Mouse (Mus musculus) forebrain, embryonic 13.5 days (tissue): Measurements from ENCODE around the gene Thbs4. TPM values are rescaled to one million over a fixed set of nuclear protein-coding genes. Genes with fewer than 3 reads are reported as not detected.
"Not testable (repeated sequence)": the region's sequence is repeated elsewhere in the genome, so short reads cannot be mapped to it uniquely, and the experiment has no call there.

Experiments used
- ATAC-seq: fragments of 200-750 bp; cut with Nextera tagmentation; 2 replicates; pipeline ENCODE4 v1.8.0; 2017
- H3K27ac ChIP-seq: fragments of 300-500 bp; sonication (generic); 2 replicates; pipeline ENCODE4 v1.5.1; 2015; ENCODE audit warnings: inconsistent platforms, mild to moderate bottlenecking, moderate library complexity
- H3K27me3 ChIP-seq: fragments of 300-500 bp; sonication (generic); 2 replicates; pipeline ENCODE4 v1.6.1; 2015; ENCODE audit warnings: mild to moderate bottlenecking, inconsistent platforms
- H3K36me3 ChIP-seq: fragments of 300-500 bp; sonication (generic); 2 replicates; pipeline ENCODE4 v1.6.1; 2015; ENCODE audit warnings: mild to moderate bottlenecking, inconsistent platforms; ENCODE audit not compliant: poor library complexity, severe bottlenecking
- H3K4me1 ChIP-seq: fragments of 300-500 bp; sonication (generic); 2 replicates; pipeline ENCODE4 v1.6.1; 2015; ENCODE audit warnings: inconsistent platforms
- H3K4me2 ChIP-seq: fragments of 300-500 bp; sonication (generic); 2 replicates; pipeline ENCODE4 v1.6.1; 2015; ENCODE audit warnings: inconsistent platforms, mild to moderate bottlenecking, moderate library complexity
- H3K4me3 ChIP-seq: fragments of 300-500 bp; sonication (generic); 2 replicates; pipeline ENCODE4 v1.5.1; 2015; ENCODE audit warnings: mild to moderate bottlenecking, inconsistent platforms
- H3K9ac ChIP-seq: fragments of 300-500 bp; sonication (generic); 2 replicates; pipeline ENCODE4 v1.6.1; 2015; ENCODE audit warnings: mild to moderate bottlenecking, inconsistent platforms
- H3K9me3 ChIP-seq: fragments of 300-500 bp; sonication (generic); replicated peaks from 2 replicates; pipeline ENCODE4 v1.6.1; 2016; ENCODE audit warnings: inconsistent platforms
- WGBS: fragments of 180-500 bp; shearing (Covaris S2); methylation state at CpG from one replicate; pipeline ENCODE4 v1.1.7; 2015; 5-methylcytosine and 5-hydroxymethylcytosine counted together
- polyA plus RNA-seq: library from polyadenylated mRNA; unstranded; fragments of >200 nt; fragmentation: Nextera tagmentation; extraction: Ambion mirVana; gene quantifications from 2 replicates; pipeline ENCODE4 v1.2.1, GENCODE M21; 2015

Thbs4 gene
- 1.2 and 1.4 TPM in 2 replicates for polyA plus RNA-seq

DNA sequence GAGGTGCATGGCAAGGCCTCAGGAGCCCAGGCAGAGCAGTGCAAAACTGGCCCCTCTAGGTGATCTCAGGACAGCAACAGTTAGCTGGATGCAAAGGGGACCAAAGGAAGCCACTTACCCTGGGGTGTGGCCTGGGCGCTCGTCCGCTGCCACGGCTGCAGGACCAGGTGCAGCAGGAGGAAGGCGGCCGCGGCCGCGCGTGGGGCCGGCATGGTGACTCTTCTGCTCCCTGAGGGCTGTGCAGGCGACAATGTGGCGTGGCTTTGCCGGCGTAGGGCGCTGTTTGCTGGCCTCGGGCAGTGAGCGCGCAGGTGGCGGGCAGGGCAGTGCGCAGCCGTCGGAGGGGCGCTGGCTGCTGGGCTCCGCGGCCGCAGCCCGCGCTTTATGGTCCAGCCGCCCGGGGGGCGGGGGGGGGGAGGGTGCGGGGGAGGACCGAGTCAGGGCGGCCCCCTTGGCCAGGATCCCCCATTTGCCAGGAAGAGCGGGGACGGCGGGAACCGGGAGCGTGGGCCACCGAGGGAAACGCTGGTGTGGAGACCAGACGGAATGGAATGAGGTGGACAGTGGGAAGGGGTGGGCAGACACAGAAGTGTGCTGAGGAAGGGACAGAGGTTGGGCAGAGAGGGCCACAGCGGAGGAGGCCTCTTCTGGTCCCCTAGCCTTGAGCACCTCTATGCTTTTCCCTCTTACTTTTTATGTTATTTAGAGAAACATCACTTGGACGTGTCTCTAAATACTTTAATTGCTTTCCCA lies at the start of gene Thbs4:
Gene Thbs4, minus strand, starts transcription at position 357 of the 753 bp plus-strand sequence.
- Histone ChIP-seq H3K4me1 (peaks cover 5% of the 10 kb centered on the region; the same call in 1 of the 2 replicates), H3K27ac (no peak within 1 kb of the TSS), H3K9ac (peak within 1 kb of the TSS; percentile 59), H3K36me3 (no peaks in the 10 kb centered on the region), H3K4me3 (peak within 1 kb of the TSS; percentile 37), H3K27me3 (peaks cover 16% of the 10 kb centered on the region), H3K9me3 (no peaks in the 10 kb centered on the region), H3K4me2 (peak within 1 kb of the TSS; percentile 67)
- WGBS, result 8% methylated on average over 33 of the region's 45 CpGs
- peak; percentile 58; the same call in 1 of the 2 replicates for ATAC-seq

DNA sequence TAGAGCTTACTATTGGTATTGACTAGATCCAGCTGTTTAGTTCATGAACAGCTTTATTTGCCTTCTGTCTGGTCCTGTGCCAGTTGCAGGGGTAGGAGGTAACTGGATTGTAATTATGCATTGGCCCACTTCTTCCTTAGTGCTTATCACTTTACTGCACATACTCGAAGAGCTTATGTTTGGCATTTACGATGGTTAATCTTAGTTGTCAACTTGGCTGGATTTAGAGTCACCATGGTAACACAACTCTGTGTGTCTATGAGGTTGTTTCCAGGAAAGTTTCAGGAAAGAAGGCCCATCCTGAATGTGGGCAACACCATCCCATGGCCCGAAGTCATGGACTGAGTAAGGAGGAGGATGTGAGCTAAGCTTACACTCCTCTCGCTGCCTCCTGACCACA lies 38.5 kb upstream of the Thbs4 start:
- Histone ChIP-seq H3K27me3 (no peaks in the 10 kb centered on the region), H3K4me1 (no peaks in the 10 kb centered on the region), H3K9ac (no peak overlapping the region), H3K4me3 (no peak overlapping the region), H3K9me3 (no peaks in the 10 kb centered on the region), H3K4me2 (no peak overlapping the region), H3K27ac (no peak overlapping the region), H3K36me3 (no peaks in the 10 kb centered on the region)
- ATAC-seq, result no peak
- 92% methylated on average over 4 of the region's 4 CpGs for WGBS

DNA sequence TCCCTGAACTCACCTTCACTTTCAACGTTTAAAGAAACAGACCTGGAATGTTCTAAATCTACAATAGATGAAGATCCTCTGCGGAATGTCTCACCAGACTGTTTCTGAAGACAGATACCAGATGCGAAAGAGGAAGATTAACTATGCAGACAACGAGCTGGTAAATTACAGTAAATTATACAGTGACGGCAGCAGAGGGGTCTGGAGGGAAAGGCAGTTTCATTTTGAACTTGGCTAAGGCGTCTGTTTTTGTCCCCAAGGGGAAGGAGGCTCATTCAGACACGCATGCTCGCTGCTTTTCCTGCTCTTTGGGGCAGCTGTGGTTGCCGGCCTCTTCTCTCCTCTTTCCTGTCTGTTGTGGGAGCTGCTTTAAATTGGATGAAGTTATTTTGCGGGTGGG lies 34.2 kb upstream of the Thbs4 start:
- 81% methylated on average over 10 of the region's 10 CpGs for WGBS
- H3K36me3 ChIP-seq, result no peaks in the 10 kb centered on the region
- no peak overlapping the region for H3K4me3 ChIP-seq
- H3K4me2 ChIP-seq, result no peak overlapping the region
- no peak for ATAC-seq
- H3K9ac ChIP-seq, result no peak overlapping the region
- no peak overlapping the region for H3K27ac ChIP-seq
- H3K27me3 ChIP-seq, result no peaks in the 10 kb centered on the region
- H3K9me3 ChIP-seq, result no peaks in the 10 kb centered on the region
- H3K4me1 ChIP-seq, result no peaks in the 10 kb centered on the region

DNA sequence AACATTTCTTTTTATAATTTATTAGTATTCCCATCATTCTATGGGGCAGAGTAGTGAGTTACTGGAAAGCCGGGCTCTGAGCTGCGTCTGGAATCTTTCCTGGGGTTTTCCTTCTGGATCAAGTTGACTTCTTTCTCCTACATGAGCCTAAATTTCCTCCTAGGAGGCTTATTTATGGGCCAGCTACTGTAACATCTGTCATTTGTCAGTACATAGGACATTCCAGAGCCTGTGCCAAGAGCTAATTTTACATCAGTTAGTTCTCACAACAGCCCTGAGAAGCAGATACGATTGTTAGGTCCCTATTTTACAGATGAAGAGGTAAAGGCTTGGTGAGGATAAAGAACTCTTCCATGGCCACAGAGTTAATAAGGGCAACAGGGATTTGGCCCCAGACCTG lies 22.7 kb upstream of the Thbs4 start:
- Histone ChIP-seq H3K9ac (no peak overlapping the region), H3K4me3 (no peak overlapping the region), H3K27me3 (no peaks in the 10 kb centered on the region), H3K4me1 (no peaks in the 10 kb centered on the region), H3K9me3 (no peaks in the 10 kb centered on the region), H3K36me3 (no peaks in the 10 kb centered on the region), H3K4me2 (no peak overlapping the region), H3K27ac (no peak overlapping the region)
- WGBS, result 93% methylated on average over 3 of the region's 3 CpGs
- no peak for ATAC-seq

DNA sequence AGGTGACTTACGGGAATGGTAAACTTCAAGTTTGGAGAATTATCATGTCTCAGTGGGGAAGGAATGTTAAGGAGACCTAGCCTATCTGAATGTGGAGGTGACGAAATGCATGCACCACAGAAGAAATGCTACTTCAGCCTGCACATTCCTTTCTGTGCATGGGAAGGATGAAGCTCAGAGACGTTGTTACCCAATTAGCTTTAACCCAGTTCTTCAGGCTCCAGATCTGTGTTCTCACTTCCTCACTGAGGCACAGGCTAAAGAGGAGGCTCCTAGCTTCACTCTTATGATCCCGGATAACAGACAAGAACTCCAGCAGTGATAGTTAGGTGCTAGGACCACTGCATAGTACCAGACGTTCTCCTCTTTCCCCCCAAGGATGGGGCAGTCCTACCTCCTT lies 21.7 kb upstream of the Thbs4 start:
- no peak overlapping the region for H3K9ac ChIP-seq
- WGBS, result 85% methylated on average over 5 of the region's 5 CpGs

DNA sequence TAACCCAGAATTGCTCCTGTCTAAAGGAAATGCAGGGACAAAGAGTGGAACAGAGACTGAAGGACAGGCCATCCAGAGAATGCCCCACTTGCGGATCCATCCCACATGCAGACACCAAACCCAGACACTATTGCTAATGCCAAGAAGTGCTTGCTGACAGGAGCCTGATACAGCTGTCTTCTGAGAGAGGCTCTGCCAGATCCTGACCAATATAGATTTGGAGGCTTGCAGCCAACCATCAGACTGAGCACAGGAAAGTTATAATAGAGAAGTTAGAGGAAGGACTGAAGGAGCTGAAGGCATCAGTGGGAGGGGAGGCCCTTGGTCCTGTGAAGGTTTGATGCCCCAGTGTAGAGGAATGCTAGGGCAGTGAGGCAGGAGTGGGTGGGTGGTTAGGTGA lies 16.0 kb upstream of the Thbs4 start:
- not testable (repeated sequence) for H3K27ac ChIP-seq, H3K4me2 ChIP-seq, H3K36me3 ChIP-seq, ATAC-seq, H3K9me3 ChIP-seq, H3K4me1 ChIP-seq, H3K27me3 ChIP-seq, H3K4me3 ChIP-seq, H3K9ac ChIP-seq
- 95% methylated on average over 1 of the region's 1 CpGs for WGBS

More for the DNA sequence above, 21.7 kb upstream of the Thbs4 start:
- ATAC-seq, result no peak
- Histone ChIP-seq H3K4me3 (no peak overlapping the region), H3K4me2 (no peak overlapping the region), H3K36me3 (no peaks in the 10 kb centered on the region), H3K27ac (no peak overlapping the region), H3K27me3 (no peaks in the 10 kb centered on the region), H3K4me1 (no peaks in the 10 kb centered on the region), H3K9me3 (no peaks in the 10 kb centered on the region)

DNA sequence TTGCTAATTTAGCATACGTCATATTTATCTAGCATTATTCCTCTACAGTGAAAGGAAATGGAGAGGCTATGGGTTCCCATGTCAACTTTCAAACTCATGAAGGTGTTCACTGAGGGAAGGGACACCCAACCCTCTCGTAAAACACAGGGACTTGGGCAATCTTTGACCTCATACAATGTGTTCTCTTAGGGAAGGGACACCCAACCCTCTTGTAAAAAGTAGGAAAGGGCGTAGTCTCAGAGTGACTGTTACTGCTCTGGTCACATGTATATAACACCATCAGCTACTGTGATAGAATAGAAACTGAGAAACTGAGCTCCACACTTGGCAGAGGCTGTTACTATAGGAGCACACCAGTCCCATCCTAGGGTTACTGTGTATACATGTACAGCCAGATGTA lies 13.2 kb upstream of the Thbs4 start:
- 94% methylated on average over 3 of the region's 3 CpGs for WGBS
- no peak overlapping the region for H3K4me3 ChIP-seq
- H3K9ac ChIP-seq, result no peak overlapping the region
- ATAC-seq, result no peak
- no peaks in the 10 kb centered on the region for H3K36me3 ChIP-seq
- H3K9me3 ChIP-seq, result no peaks in the 10 kb centered on the region
- no peaks in the 10 kb centered on the region for H3K27me3 ChIP-seq
- H3K4me1 ChIP-seq, result no peaks in the 10 kb centered on the region
- no peak overlapping the region for H3K4me2 ChIP-seq
- H3K27ac ChIP-seq, result no peak overlapping the region

DNA sequence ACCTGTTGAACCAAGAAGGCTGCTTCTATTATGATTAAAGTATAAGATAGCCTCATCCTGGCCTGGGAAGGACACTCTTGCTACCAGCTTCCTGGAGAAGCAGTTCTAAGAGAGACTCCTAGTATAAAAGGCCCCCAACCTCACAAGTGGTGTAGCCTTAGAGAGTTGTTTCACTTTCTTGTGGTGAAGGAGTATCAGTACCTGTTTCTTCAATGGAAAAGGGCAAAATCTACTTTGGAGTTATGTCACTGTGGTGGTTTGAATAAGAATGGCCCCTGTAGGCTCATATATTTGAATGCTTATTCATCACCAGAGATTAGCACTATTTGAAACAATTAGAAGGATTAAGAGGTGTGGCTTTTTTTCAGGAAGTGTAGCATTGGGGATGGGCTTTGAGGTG lies 12.2 kb upstream of the Thbs4 start:
- no peaks in the 10 kb centered on the region for H3K9me3 ChIP-seq
- no peak for ATAC-seq

DNA sequence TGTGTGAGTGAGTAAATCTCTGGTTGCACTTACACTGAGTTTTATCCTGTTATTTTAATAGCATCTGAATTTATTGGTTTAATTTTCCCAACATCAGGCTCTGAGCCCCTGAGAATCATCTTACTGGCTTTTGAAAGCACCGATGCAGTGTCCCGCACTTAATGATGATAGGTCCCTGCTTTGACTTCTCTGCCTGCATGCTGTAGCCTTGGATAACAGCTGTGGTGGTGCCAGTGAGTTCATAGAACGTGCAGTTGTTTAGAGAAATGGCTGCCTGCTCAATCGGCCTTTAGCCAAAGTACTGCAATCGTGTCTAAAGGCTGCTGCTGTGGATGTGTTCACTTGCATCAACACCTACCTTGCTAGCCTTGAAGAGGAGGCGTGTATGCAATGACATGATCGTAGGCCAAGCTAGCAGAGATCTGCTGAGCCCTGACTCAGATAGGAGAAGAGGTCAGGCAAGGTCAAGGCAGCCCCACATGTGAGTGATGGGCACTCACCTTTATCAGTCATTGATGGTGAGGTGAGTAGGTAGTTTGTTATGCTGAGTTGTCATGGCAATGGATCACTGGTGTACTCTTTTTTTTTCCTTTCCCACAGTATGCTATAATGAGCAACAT lies 4.8 kb upstream of the Thbs4 start:
- 82% methylated on average over 7 of the region's 7 CpGs for WGBS
- Histone ChIP-seq H3K9ac (no peak overlapping the region), H3K9me3 (no peaks in the 10 kb centered on the region), H3K4me1 (peaks cover 12% of the 10 kb centered on the region), H3K36me3 (no peaks in the 10 kb centered on the region), H3K27me3 (peaks cover 12% of the 10 kb centered on the region), H3K27ac (no peak overlapping the region), H3K4me2 (no peak overlapping the region), H3K4me3 (no peak overlapping the region)
- ATAC-seq, result no peak

More for the DNA sequence above, 12.2 kb upstream of the Thbs4 start:
- H3K4me1 ChIP-seq, result no peaks in the 10 kb centered on the region
- H3K4me2 ChIP-seq, result no peak overlapping the region
- no peak overlapping the region for H3K9ac ChIP-seq
- H3K36me3 ChIP-seq, result no peaks in the 10 kb centered on the region
- no peak overlapping the region for H3K4me3 ChIP-seq
- no peaks in the 10 kb centered on the region for H3K27me3 ChIP-seq
- no peak overlapping the region for H3K27ac ChIP-seq

DNA sequence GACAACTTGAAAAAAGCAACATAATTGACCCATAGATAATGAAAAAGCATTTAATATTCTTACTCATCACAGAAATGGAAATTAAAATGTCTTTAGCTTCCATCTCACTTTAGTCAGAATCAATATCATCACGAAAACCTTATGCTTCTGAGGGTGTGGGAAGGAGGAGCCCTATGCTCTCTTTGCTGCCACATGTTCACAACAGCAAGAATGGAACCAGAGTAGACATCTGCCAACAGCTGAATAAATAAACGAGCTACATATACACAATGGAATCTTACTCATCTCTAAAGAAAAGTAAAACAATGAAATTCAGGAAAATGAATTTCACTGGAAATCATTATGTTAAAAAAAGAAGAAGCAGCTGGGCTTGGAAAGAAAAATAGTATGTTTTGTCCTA lies 4.2 kb upstream of the Thbs4 start:
- H3K9me3 ChIP-seq, result no peaks in the 10 kb centered on the region
- H3K36me3 ChIP-seq, result no peaks in the 10 kb centered on the region
- 74% methylated on average over 2 of the region's 2 CpGs for WGBS
- no peak for ATAC-seq
- peaks cover 16% of the 10 kb centered on the region for H3K27me3 ChIP-seq
- no peak overlapping the region for H3K4me3 ChIP-seq
- no peak overlapping the region for H3K4me2 ChIP-seq
- H3K4me1 ChIP-seq, result peaks cover 14% of the 10 kb centered on the region
- H3K9ac ChIP-seq, result no peak overlapping the region
- H3K27ac ChIP-seq, result no peak overlapping the region

DNA sequence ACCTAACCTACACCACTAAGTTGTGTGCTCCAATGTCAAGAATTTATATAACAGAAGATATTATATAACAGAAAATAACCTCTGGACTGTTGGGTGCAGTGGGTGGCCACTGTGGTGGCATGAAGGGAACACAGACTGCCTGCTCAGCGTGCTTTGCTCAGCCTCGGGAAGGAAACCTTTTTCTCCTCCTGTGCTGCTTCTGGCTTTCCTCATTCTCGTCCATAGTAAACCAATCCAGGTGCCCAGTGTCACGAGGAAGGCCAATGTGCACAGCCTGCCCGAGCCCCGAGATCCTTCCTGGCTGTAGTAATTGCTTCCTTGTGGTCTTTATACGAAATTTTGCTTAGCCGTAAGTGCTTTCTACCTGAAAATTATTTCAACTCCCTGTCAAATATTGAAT lies 982 bp downstream of the Thbs4 start:
- Histone ChIP-seq H3K9ac (no peak overlapping the region), H3K27me3 (peaks cover 16% of the 10 kb centered on the region), H3K36me3 (no peaks in the 10 kb centered on the region), H3K4me2 (no peak overlapping the region), H3K4me1 (peaks cover 7% of the 10 kb centered on the region; the same call in 1 of the 2 replicates), H3K9me3 (no peaks in the 10 kb centered on the region), H3K27ac (no peak overlapping the region), H3K4me3 (no peak overlapping the region)
- WGBS, result 83% methylated on average over 8 of the region's 8 CpGs
- no peak for ATAC-seq

DNA sequence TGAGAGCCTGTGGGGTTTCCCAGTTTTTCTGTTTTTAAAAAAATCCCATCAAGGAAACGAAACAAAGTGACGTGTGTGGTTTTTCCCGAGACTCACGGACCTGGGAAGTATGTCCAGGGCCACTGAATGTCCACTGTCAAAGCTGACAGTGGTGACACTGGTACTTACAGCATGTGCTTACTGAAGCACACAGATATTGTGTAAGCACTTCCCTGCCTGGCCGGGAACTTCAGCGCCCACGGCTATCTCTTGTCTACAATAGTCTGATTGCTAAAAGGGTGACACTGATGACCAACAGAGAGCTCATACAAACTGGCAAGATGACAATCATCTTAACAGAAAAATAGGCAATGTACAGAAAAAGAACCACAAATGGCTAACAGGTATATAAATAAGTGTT lies 3.1 kb downstream of the Thbs4 start:
- no peak for ATAC-seq
- WGBS, result 81% methylated on average over 7 of the region's 7 CpGs

More for the DNA sequence above, 3.1 kb downstream of the Thbs4 start:
- Histone ChIP-seq H3K9ac (no peak overlapping the region), H3K36me3 (no peaks in the 10 kb centered on the region), H3K9me3 (no peaks in the 10 kb centered on the region), H3K27me3 (peaks cover 16% of the 10 kb centered on the region), H3K4me1 (peaks cover 18% of the 10 kb centered on the region), H3K4me3 (no peak overlapping the region), H3K27ac (no peak overlapping the region), H3K4me2 (no peak overlapping the region)
